Mouse (Mus musculus) natural killer cell, adult 2 months (primary cell): ENCODE data around the gene Ppp4r3a.

Source experiments
- DNase-seq, 2 experiments: peaks; one replicate each; pipeline ENCODE4 v3.0.0; 2022; ENCODE audit warnings: low spot score in 2 of 2

The Ppp4r3a gene

GRCm38 (mm10) chr12:101012197-101013077, 71.1 kb downstream of the Ppp4r3a start:
- no peak for DNase-seq

- no peak for DNase-seq
These were observed 72.5 kb downstream of the Ppp4r3a start for GRCm38 (mm10) chr12:101011017-101011416.

- DNase-seq: no peak
These were observed 73.2 kb downstream of the Ppp4r3a start for GRCm38 (mm10) chr12:101010148-101010920.

- DNase-seq: no peak
These were observed 74.3 kb downstream of the Ppp4r3a start for GRCm38 (mm10) chr12:101009225-101009624.

GRCm38 (mm10) chr12:101008648-101009047, 74.9 kb downstream of the Ppp4r3a start:
- DNase-seq: no peak

GRCm38 (mm10) chr12:101007968-101008481, 75.5 kb downstream of the Ppp4r3a start:
- peak in 1 of 2 experiments; percentile 33 for DNase-seq

GRCm38 (mm10) chr12:101007427-101007826, 76.1 kb downstream of the Ppp4r3a start:
- no peak for DNase-seq

GRCm38 (mm10) chr12:101005665-101006420, 77.7 kb downstream of the Ppp4r3a start:
- DNase-seq: peak; percentile 70 to 80

GRCm38 (mm10) chr12:101004982-101005381, 78.5 kb downstream of the Ppp4r3a start:
- DNase-seq: no peak

GRCm38 (mm10) chr12:101002801-101003513, 80.5 kb downstream of the Ppp4r3a start:
- DNase-seq: no peak

GRCm38 (mm10) chr12:100999061-100999954, 84.2 kb downstream of the Ppp4r3a start:
- DNase-seq: no peak

GRCm38 (mm10) chr12:100998564-100998962, 84.9 kb downstream of the Ppp4r3a start:
- DNase-seq: no peak

GRCm38 (mm10) chr12:100997830-100998563, 85.5 kb downstream of the Ppp4r3a start:
- DNase-seq: no peak

- no peak for DNase-seq
These were observed 87.1 kb downstream of the Ppp4r3a start for GRCm38 (mm10) chr12:100996378-100996898.

- DNase-seq: no peak
These were observed 87.7 kb downstream of the Ppp4r3a start for GRCm38 (mm10) chr12:100995607-100996377.

GRCm38 (mm10) chr12:100994140-100995015, 89.1 kb downstream of the Ppp4r3a start:
- peak; percentile 57 to 71 for DNase-seq

GRCm38 (mm10) chr12:100993146-100993545, 90.4 kb downstream of the Ppp4r3a start:
- no peak for DNase-seq
